Mouse (Mus musculus) cortical plate, adult 2 months (tissue): ENCODE results near the gene Myh15. TPM values are rescaled to one million over a fixed set of nuclear protein-coding genes. Genes with fewer than 3 reads are reported as not detected.
"Not testable (repeated sequence)": the region's sequence is repeated elsewhere in the genome, so short reads cannot be mapped to it uniquely, and the experiment has no call there.

Experiments used
- H3K27ac ChIP-seq: fragments of 200-500 bp; 2 replicates; pipeline ENCODE4 v1.5.1; 2012; ENCODE audit warnings: low read length, control low read depth, inconsistent platforms; ENCODE audit not compliant: insufficient read depth
- H3K4me1 ChIP-seq: fragments of 200-500 bp; 2 replicates; pipeline ENCODE4 v1.6.1; 2011; ENCODE audit warnings: low read length; ENCODE audit not compliant: control insufficient read depth, insufficient read depth
- H3K4me3 ChIP-seq: fragments of 200-500 bp; 2 replicates; pipeline ENCODE4 v1.5.1; 2011; ENCODE audit warnings: mild to moderate bottlenecking, low read length, control low read depth; ENCODE audit not compliant: insufficient read depth
- CTCF ChIP-seq: fragments of 200-500 bp; IDR thresholded peaks from 2 replicates; pipeline ENCODE4 v1.5.1; 2011; ENCODE audit warnings: mild to moderate bottlenecking, control low read depth, low read length; ENCODE audit not compliant: insufficient read depth; ENCODE audit errors: extremely low read depth
- POLR2A ChIP-seq: fragments of 200-500 bp; IDR thresholded peaks from 2 replicates; pipeline ENCODE4 v1.6.1; 2011; ENCODE audit warnings: mild to moderate bottlenecking, low read length, control low read depth; ENCODE audit not compliant: insufficient read depth; ENCODE audit errors: extremely low read depth
- polyA plus RNA-seq: library from polyadenylated mRNA; depleted of rRNA; stranded (reverse); fragments of >200 nt; gene quantifications from 2 replicates; pipeline ENCODE4 v1.2.3, GENCODE M21; 2012

Gene Myh15
- polyA plus RNA-seq, 1 experiment: 0.44 TPM

DNA sequence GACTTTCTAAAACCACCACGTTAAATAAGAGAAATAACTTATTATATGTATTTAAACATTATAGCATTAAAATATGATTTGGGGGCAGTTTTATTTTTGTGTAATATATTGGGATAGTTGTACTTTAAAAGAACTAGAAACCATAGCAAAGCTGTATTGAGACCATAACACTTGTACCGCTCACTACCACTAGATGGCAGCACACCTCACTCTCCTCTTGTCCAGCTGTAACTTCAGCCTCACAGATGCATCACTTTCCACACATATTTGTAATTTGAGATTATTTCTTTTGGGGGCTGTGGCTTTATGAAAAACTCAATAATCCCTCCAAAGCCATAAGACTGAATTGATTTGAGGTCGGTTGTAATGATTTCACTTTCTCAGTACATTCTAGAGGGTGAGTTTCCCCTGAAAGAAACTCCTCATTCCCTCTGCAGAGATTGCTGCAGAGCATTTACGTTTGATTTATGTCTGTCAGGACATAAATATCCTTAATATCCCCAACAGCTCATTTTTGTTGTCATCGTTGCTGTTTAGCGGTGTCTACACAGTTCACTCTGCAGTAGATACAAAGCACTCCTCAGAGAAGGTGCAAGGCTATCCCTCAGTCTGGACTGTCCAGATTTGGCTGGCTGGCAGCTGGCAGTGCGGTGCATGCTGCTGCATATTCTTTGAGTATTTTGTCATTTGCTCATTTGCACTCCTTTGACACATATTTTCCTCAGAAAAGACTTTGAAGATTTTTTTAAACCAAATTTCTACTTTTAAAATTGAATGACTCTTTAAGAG is 107.3 kb downstream of the Myh15 start:
- peak; percentile 86 for TF ChIP-seq CTCF
- no peak for TF ChIP-seq POLR2A
- H3K4me1 ChIP-seq: no peaks in the 10 kb centered on the region
- H3K27ac ChIP-seq: no peak overlapping the region
- H3K4me3 ChIP-seq: no peak overlapping the region

DNA sequence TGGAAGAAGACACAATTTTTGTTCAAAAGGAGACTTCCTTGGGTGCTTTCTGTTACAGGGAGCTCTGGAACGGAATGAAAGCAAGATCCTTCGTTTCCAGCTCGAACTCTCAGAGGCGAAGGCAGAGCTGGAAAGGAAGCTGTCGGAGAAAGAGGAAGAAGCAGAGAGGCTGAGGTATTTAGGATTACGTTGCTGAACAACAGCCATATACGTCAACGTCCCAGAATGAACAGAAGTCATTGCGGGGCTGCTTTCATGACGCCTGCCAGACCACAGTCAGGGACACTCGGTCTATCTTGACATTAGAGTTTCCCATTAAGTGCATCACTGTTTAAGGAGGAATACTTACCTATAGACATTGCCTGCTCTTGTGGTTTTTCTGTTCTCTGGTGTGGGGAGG is 108.4 kb downstream of the Myh15 start:
- no peak overlapping the region for H3K4me3 ChIP-seq
- H3K27ac ChIP-seq: no peak overlapping the region
- H3K4me1 ChIP-seq: no peaks in the 10 kb centered on the region
- TF ChIP-seq CTCF: no peak
- no peak for TF ChIP-seq POLR2A

DNA sequence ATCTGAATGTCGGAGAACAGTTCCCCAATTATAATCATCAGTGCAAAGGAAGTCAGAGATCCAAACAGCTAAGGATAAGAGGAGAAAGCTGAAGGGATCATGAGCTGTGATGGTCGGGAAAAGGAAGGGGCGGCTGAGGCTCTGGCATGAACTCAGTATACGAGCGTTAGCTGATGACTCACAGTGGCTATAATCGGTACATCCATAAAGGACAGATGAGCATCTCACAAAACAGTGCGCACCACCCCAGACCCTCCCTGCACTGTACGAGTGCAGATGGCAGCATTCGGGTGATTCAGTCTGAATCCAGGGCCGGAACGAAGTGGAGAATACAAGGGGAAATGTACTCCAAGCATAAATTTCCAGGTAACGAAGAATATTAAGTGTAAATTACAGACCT is 110.0 kb downstream of the Myh15 start:
- H3K4me1 ChIP-seq: no peaks in the 10 kb centered on the region
- no peak for TF ChIP-seq CTCF
- TF ChIP-seq POLR2A: no peak
- no peak overlapping the region for H3K4me3 ChIP-seq
- no peak overlapping the region for H3K27ac ChIP-seq

DNA sequence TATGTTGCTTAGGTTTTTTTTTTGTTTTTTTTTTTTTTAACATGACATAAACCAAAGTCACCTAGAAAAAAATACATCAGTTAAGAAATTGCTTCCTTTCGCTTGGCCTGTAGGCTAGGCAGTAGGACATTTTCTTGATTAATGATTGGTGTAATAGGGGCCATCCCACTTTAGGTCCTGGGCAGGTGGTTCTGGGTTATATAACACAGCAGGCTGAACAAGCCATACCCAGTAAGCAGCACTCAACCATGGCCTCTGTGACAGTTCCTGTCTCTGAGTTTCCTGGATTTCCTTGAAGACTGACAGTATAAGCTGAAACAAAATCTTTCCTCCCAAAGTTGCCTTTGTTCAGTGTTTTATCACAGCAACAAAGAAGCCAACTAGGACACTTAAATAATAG is 117.8 kb downstream of the Myh15 start:
- Histone ChIP-seq H3K27ac (no peak overlapping the region), H3K4me1 (no peaks in the 10 kb centered on the region; the same call in 1 of the 2 replicates), H3K4me3 (no peak overlapping the region)
- TF ChIP-seq CTCF: no peak
- no peak for TF ChIP-seq POLR2A

DNA sequence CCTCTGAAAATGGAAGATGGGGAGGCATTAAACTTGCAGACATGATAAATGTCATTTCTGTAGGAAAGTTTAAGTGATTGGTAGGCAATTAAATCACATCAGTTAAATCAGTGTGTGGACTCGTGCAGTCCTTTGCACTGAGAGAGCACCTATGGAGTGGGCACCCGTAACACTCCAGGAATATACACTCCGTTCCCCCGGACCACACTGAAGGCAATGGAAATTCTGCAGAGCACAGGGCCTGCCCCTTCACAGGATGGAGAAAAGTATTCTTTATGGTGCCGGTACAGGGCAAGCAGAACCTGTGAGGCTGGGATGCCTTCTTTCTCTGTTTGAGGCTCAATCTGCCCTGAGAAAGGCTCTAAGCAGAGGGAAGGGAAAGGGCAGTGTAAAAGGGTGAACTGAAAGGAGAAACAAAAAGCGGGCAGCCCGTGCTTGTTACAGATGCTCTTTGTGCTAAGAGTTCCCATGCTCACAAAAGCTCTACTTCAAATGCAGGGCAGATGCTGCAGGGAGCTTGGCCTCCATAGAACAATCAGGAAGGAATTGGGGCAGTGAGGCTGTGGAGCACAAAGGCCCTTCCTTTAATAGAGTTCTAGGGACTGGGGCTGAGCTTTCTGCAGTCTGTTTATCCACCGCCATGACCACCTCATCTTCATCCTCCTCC is 118.6 kb downstream of the Myh15 start:
- no peak for TF ChIP-seq POLR2A
- TF ChIP-seq CTCF: no peak

DNA sequence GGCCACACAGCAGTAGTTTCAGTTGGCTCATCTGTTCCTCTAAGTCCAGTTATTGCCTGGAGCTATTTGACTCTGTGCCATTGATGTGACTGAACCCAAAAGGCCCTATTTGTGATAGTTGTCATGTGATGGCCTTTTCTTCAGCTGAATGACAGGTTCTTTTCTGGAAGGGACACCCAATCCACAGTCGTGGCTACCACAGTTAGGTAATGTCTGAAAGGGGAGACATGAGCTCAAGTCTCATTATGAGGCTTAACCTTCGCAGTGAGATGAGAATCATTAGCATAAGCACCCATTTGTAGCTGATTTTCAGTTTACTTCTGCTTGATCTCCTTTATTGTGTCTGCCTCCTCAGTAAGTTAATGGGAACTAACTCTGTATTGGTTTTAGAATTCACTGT is 136.2 kb downstream of the Myh15 start:
- no peak overlapping the region for H3K4me3 ChIP-seq
- TF ChIP-seq CTCF: no peak
- no peak for TF ChIP-seq POLR2A
- H3K27ac ChIP-seq: no peak overlapping the region
- H3K4me1 ChIP-seq: no peaks in the 10 kb centered on the region

More for the DNA sequence above, 118.6 kb downstream of the Myh15 start:
- H3K4me1 ChIP-seq: no peaks in the 10 kb centered on the region; the same call in 1 of the 2 replicates
- peak overlapping the region; percentile 81 for H3K27ac ChIP-seq
- H3K4me3 ChIP-seq: no peak overlapping the region

DNA sequence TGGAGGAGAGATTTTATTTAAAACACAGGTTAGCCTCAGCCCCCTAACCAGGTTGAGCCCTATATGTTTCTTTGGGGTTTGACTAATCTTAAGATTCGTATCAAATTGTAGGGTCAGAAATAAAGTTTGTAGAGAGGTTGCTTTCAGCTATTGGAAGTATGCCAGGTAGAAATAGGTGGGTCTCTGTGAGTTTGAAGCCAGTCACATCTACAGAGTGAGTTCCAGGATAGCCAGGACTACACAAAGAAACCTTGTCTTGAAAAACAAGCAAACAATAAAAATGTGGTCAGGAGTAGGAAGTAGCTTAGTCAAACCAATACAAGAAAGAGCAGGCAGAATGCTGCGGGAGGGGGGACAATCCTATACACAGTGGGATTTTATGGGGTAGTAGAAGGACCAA is 136.7 kb downstream of the Myh15 start:
- no peak overlapping the region for H3K4me3 ChIP-seq
- no peak overlapping the region for H3K27ac ChIP-seq
- no peaks in the 10 kb centered on the region for H3K4me1 ChIP-seq
- TF ChIP-seq CTCF (no peak), POLR2A (no peak)

DNA sequence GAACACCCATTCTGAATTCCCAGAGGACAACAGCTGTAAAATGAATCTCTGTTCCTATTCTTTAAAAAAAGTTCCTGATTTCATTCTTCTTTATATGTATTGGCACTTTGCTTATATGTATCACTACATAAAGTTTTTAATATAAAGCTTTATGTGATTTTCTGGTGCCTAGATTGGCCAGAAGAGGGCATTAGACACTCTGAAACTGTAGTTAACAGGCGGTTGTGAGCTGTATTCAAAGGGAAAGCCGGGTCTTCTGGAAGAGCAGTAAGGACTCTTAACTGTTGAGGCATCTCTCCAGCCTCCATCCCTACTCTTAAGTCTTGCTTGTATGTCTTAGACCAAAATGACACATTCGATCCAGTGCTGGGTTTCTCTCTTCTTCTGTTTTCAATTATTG is 139.0 kb downstream of the Myh15 start:
- Histone ChIP-seq H3K4me1 (no peaks in the 10 kb centered on the region), H3K27ac (no peak overlapping the region), H3K4me3 (no peak overlapping the region)
- TF ChIP-seq POLR2A (no peak), CTCF (0 out of 2 replicates have a peak, but pooled peaks have one; percentile 6)

DNA sequence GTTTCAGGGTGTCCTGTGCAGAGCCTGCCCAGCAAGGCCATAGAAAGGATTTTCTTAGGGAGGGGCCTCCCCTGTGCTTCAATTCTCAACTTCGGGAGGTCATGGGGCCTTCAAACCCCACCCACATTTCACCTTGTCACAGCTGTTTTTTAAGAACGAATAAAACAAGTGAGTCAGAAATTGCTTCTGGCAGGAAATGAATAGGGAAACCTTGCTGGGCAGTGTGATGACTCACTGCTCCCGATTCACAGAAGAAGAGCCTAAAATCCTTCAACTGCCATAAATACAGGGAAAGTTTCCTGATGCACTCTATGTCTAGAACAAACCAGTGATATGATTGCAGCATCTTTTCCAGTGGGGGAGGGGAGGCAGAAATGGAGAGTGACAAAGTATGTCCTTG is 140.7 kb downstream of the Myh15 start:
- Histone ChIP-seq H3K4me1 (no peaks in the 10 kb centered on the region), H3K4me3 (no peak overlapping the region), H3K27ac (no peak overlapping the region)
- TF ChIP-seq CTCF (no peak), POLR2A (no peak)

DNA sequence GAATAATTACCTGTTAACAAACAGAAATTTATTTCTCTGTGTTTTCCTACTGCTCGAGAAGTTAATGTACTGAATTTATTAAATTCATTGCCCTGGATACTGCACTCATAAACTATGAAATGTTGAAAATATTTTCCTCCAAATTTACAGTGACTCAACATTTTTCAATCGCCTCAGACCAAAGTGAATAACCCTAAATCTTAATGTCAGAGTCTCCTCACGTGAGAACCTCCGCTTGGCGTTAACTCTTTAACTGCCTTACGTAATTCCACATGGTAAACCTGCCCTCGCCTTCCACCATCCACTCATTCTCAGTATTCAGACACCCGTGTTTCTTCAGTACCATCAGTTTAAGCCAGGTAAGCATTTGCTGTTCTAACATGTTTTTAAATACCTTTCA is 166.4 kb downstream of the Myh15 start:
- TF ChIP-seq POLR2A (no peak), CTCF (no peak)

DNA sequence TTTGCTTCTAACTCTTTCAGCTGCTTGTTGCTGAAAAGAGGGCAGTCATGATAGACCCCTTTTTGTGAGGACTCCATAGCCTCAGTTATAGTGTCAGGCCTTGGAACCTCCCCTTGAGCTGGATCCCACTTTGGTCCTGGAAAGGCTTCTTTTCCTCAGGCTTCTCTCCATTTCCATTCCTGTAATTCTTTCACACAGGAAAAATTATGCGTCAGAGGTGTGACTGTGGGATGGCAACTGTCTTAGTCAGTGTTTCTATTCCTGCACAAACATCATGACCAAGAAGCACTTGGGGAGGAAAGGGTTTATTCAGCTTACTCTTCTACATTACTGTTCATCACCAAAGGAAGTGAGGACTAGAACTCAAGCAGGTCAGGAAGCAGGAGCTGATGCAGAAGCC is 186.2 kb downstream of the Myh15 start:
- not testable (repeated sequence) for H3K27ac ChIP-seq, H3K4me3 ChIP-seq

More for the DNA sequence above, 166.4 kb downstream of the Myh15 start:
- Histone ChIP-seq H3K4me3 (no peak overlapping the region), H3K4me1 (no peaks in the 10 kb centered on the region), H3K27ac (no peak overlapping the region)

More for the DNA sequence above, 186.2 kb downstream of the Myh15 start:
- H3K4me1 ChIP-seq: not testable (repeated sequence)
